ENCODE assay signal across 30 mouse cellular contexts in genomic region chr15:18841769-18842168, GRCm38 (mm10). TPM values are rescaled to one million over a fixed set of nuclear protein-coding genes. Genes with fewer than 3 reads are reported as not detected.
"Had no signal": no experiment of that assay in that cellular context is flagged by ENCODE, and none has a peak within 500 bp of the region (broad histone marks: within the 10 kb centered on the region; RNA-seq: fewer than 3 reads in every experiment).

No protein-coding gene starts in this region.

- H3K9me3 ChIP-seq: heart, embryonic 10.5 days; heart, embryonic 12.5 days; heart, embryonic 13.5 days; heart, embryonic 15.5 days; hindbrain, embryonic 10.5 days; hindbrain, embryonic 12.5 days; hindbrain, embryonic 13.5 days; hindbrain, embryonic 15.5 days; intestine, embryonic 15.5 days; kidney, embryonic 15.5 days had no signal

- H3K4me1 ChIP-seq: heart, embryonic 10.5 days; heart, embryonic 15.5 days; hindbrain, embryonic 10.5 days; hindbrain, embryonic 12.5 days; intestine, embryonic 15.5 days; kidney, embryonic 15.5 days had no signal

- H3K27ac ChIP-seq: heart, embryonic 10.5 days; heart, embryonic 13.5 days; heart, embryonic 15.5 days; hindbrain, embryonic 10.5 days; hindbrain, embryonic 12.5 days; hindbrain, embryonic 13.5 days; hindbrain, embryonic 14.5 days; hindbrain, embryonic 15.5 days; hindbrain, postnatal 0 days; intestine, embryonic 15.5 days; kidney, embryonic 15.5 days; kidney, postnatal 0 days; left cerebral cortex, adult 2 months had no signal

- H3K9ac ChIP-seq: heart, embryonic 12.5 days; heart, embryonic 13.5 days; heart, embryonic 15.5 days; hindbrain, embryonic 12.5 days; hindbrain, embryonic 13.5 days; hindbrain, embryonic 14.5 days; hindbrain, embryonic 15.5 days; intestine, embryonic 15.5 days; kidney, embryonic 15.5 days had no signal

- H3K27me3 ChIP-seq: heart, embryonic 12.5 days; heart, embryonic 13.5 days; heart, embryonic 15.5 days; hindbrain, embryonic 12.5 days; hindbrain, embryonic 13.5 days; hindbrain, embryonic 15.5 days; intestine, embryonic 15.5 days; kidney, embryonic 15.5 days had no signal

- H3K4me3 ChIP-seq: heart, embryonic 10.5 days; heart, embryonic 12.5 days; heart, embryonic 13.5 days; heart, embryonic 15.5 days; hindbrain, embryonic 10.5 days; hindbrain, embryonic 12.5 days; hindbrain, embryonic 13.5 days; hindbrain, embryonic 15.5 days; intestine, embryonic 15.5 days; kidney, embryonic 15.5 days; left cerebral cortex, adult 2 months had no signal

- DNase-seq: heart, postnatal 10 days; heart, postnatal 14 days; heart, postnatal 4 days; kidney, adult 11 months; kidney, adult 18-20 months; kidney, adult 2 months; kidney, adult 8-10 months; kidney, adult 9 months; kidney, postnatal 10 days; kidney, postnatal 14 days; kidney, postnatal 25 days; kidney, postnatal 36 days; kidney, postnatal 4 days; layer of hippocampus, postnatal 36 days had no signal

- H3K36me3 ChIP-seq: heart, embryonic 10.5 days; heart, embryonic 12.5 days; heart, embryonic 13.5 days; heart, embryonic 15.5 days; hindbrain, embryonic 10.5 days; hindbrain, embryonic 12.5 days; hindbrain, embryonic 13.5 days; hindbrain, embryonic 15.5 days; intestine, embryonic 15.5 days; kidney, embryonic 15.5 days had no signal

RNA-seq across cellular contexts. Expression of gene Cdh10, which starts 23.0 kb away (rescaled TPM):
- total RNA-seq: heart, postnatal 25 days; hematopoietic stem cell, adult 5-6 weeks had no signal
